Mouse (Mus musculus) kidney, adult 2 months (tissue): ENCODE data around the gene Gm11437. TPM values are rescaled to one million over a fixed set of nuclear protein-coding genes. Genes with fewer than 3 reads are reported as not detected.

Experiments
- DNase-seq: peaks from one replicate; pipeline ENCODE4 v3.0.0; 2021
- H3K27ac ChIP-seq: fragments of 200-500 bp; 2 replicates; pipeline ENCODE4 v1.5.1; 2012; ENCODE audit warnings: low read depth, low read length, control low read depth, inconsistent platforms; ENCODE audit not compliant: insufficient read depth
- H3K27me3 ChIP-seq: fragments of 200-500 bp; replicated peaks from 2 replicates; pipeline ENCODE4 v1.6.1; 2012; ENCODE audit warnings: mild to moderate bottlenecking, moderate library complexity, low read length, inconsistent platforms; ENCODE audit not compliant: control insufficient read depth, insufficient read depth
- H3K36me3 ChIP-seq: fragments of 200-500 bp; 2 replicates; pipeline ENCODE4 v1.6.1; 2012; ENCODE audit warnings: mild to moderate bottlenecking, moderate library complexity, low read length, inconsistent platforms; ENCODE audit not compliant: control insufficient read depth, insufficient read depth
- H3K4me1 ChIP-seq: fragments of 200-500 bp; 2 replicates; pipeline ENCODE4 v1.6.1; 2011; ENCODE audit warnings: low read length; ENCODE audit not compliant: control insufficient read depth, insufficient read depth
- H3K4me3 ChIP-seq: fragments of 200-500 bp; 2 replicates; pipeline ENCODE4 v1.5.1; 2011; ENCODE audit warnings: mild to moderate bottlenecking, low read depth, low read length, control low read depth; ENCODE audit not compliant: insufficient read depth
- CTCF ChIP-seq: fragments of 200-500 bp; conservative IDR thresholded peaks from 2 replicates; pipeline ENCODE4 v1.5.1; 2011; ENCODE audit warnings: low read depth, mild to moderate bottlenecking, control low read depth, low read length, moderate library complexity, mixed read lengths; ENCODE audit not compliant: insufficient read depth, insufficient read length
- POLR2A ChIP-seq: fragments of 200-500 bp; IDR thresholded peaks from one replicate; pipeline ENCODE4 v1.6.1; 2011; ENCODE audit warnings: low read depth, low read length, control low read depth
- WGBS: fragments of 180-500 bp; shearing (Covaris S2); methylation state at CpG from one replicate; pipeline ENCODE4 v1.1.7; 2018; 5-methylcytosine and 5-hydroxymethylcytosine counted together
- polyA plus RNA-seq: library from polyadenylated mRNA; depleted of rRNA; stranded (reverse); fragments of >200 nt; gene quantifications from 2 replicates; pipeline ENCODE4 v1.2.3, GENCODE M21; 2012

The Gm11437 gene
- polyA plus RNA-seq, 1 experiment: not detected

DNA sequence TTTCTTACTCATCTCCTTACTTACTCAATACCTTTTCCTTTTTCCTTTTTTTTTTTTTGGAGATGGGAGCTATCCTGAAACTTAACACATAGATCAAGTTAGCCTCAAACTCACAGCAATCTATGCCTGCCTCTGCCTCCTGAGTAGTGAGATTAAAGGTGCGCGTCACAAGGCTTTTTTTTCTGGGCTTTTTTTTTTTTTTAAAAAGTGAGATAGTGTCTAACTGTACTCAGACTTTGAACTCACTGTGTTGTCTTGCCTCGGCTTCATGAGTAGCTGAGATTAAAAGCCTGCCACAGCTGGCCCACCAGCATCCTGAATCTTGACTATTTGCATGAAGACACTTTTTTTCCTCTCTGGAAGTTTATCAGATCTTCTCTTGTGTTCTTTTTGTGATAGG is 21.3 kb upstream of the Gm11437 start:
- H3K4me3 ChIP-seq: no peak overlapping the region
- no peak for DNase-seq
- H3K27ac ChIP-seq: no peak overlapping the region
- peaks cover 5% of the 10 kb centered on the region; the same call in 1 of the 2 replicates for H3K4me1 ChIP-seq
- no peaks in the 10 kb centered on the region for H3K36me3 ChIP-seq
- 72% methylated on average over 3 of the region's 3 CpGs for WGBS
- H3K27me3 ChIP-seq: no peaks in the 10 kb centered on the region
- no peak for TF ChIP-seq POLR2A
- TF ChIP-seq CTCF: no peak

GRCm38 (mm10) chr11:84181286-84181685 is 14.0 kb upstream of the Gm11437 start:
- no peak overlapping the region for H3K27ac ChIP-seq
- H3K4me1 ChIP-seq: peaks cover 3% of the 10 kb centered on the region; the same call in 1 of the 2 replicates
- no peaks in the 10 kb centered on the region for H3K27me3 ChIP-seq
- H3K4me3 ChIP-seq: no peak overlapping the region
- DNase-seq: no peak
- no peaks in the 10 kb centered on the region for H3K36me3 ChIP-seq
- TF ChIP-seq CTCF: no peak
- 73% methylated on average over 2 of the region's 2 CpGs for WGBS

- peaks cover 3% of the 10 kb centered on the region; the same call in 1 of the 2 replicates for H3K4me1 ChIP-seq
- under 1% methylated on average over 44 of the region's 44 CpGs for WGBS
- peak; percentile 77 for DNase-seq
- H3K27me3 ChIP-seq: no peaks in the 10 kb centered on the region
- peak overlapping the region; percentile 58 for H3K4me3 ChIP-seq
- peak overlapping the region; percentile 24 for H3K27ac ChIP-seq
- TF ChIP-seq CTCF: no peak
- TF ChIP-seq POLR2A: no peak
- H3K36me3 ChIP-seq: no peaks in the 10 kb centered on the region
Measured at GRCm38 (mm10) chr11:84179954-84180598, 12.8 kb upstream of the Gm11437 start.

GRCm38 (mm10) chr11:84179226-84179953 is 12.1 kb upstream of the Gm11437 start:
- under 1% methylated on average over 76 of the region's 85 CpGs for WGBS
- peak overlapping the region; percentile 24 for H3K27ac ChIP-seq
- TF ChIP-seq CTCF (peak; percentile 68), POLR2A (no peak)
- peak overlapping the region; percentile 58 for H3K4me3 ChIP-seq
- DNase-seq: peak; percentile 99
- peaks cover 3% of the 10 kb centered on the region; the same call in 1 of the 2 replicates for H3K4me1 ChIP-seq
- H3K27me3 ChIP-seq: no peaks in the 10 kb centered on the region
- no peaks in the 10 kb centered on the region for H3K36me3 ChIP-seq

DNA sequence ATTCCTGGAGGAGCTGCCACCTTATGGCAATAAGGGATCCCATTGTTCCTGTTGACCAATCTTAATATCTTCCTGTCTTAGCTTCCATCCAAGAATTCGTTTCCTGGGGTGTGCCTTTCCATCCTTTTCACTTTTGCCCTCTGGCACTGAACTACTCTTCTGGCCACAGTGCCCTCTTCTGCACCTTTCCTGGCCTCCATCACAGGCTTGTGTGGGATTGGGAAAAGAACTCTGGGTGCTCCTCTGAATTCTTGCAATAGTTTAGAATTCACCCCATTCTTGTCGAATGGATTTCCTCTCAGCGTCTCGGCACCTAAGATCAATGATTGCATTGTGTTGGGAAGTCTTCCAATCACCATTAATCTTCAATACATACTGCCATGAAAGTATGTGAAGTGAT is 11.3 kb upstream of the Gm11437 start:
- WGBS: 32% methylated on average over 4 of the region's 4 CpGs
- Histone ChIP-seq H3K27ac (no peak overlapping the region), H3K4me1 (peaks cover 3% of the 10 kb centered on the region; the same call in 1 of the 2 replicates), H3K36me3 (no peaks in the 10 kb centered on the region), H3K4me3 (no peak overlapping the region), H3K27me3 (no peaks in the 10 kb centered on the region)
- DNase-seq: no peak
- TF ChIP-seq CTCF: no peak
- TF ChIP-seq POLR2A: no peak

GRCm38 (mm10) chr11:84172539-84173435 is 5.5 kb upstream of the Gm11437 start:
- Histone ChIP-seq H3K27ac (no peak overlapping the region), H3K4me3 (no peak overlapping the region), H3K27me3 (no peaks in the 10 kb centered on the region), H3K36me3 (no peaks in the 10 kb centered on the region), H3K4me1 (no peaks in the 10 kb centered on the region)
- DNase-seq: no peak
- TF ChIP-seq POLR2A (no peak), CTCF (no peak)
- 81% methylated on average over 11 of the region's 11 CpGs for WGBS
